Mouse (Mus musculus) liver, postnatal 0 days (tissue): Measurements from ENCODE around the gene Sdk2.

Experiments
- CTCF ChIP-seq: sonication (generic); IDR thresholded peaks from 2 replicates; pipeline ENCODE4 v1.5.1; 2016; ENCODE audit warnings: antibody characterized with exemption, low read depth
- EP300 ChIP-seq: IDR thresholded peaks from 2 replicates; pipeline ENCODE4 v1.6.1; 2016; ENCODE audit warnings: antibody characterized with exemption, low read depth, mild to moderate bottlenecking

- TF ChIP-seq EP300, result no peak
- TF ChIP-seq CTCF, result no peak
These were observed 281.3 kb downstream of the Sdk2 start for GRCm38 (mm10) chr11:113785406-113786171.
